Mouse (Mus musculus): ENCODE measurements at regions not wholly inside any gene's neighbourhood (a gene's known extent, or its start where the extent isn't known, plus 50 kb on each side); places are given as distances from the start of the nearest gene placed in this dataset.

- no peak for DNase-seq (ENCODE audit: low spot score)
Measured at GRCm38 (mm10) chr13:59916166-59917044, 93.5 kb upstream of the Tut7 start.

GRCm38 (mm10) chr13:59915734-59916133, 92.8 kb upstream of the Tut7 start:
- DNase-seq (ENCODE audit: low spot score) = no peak

DNA sequence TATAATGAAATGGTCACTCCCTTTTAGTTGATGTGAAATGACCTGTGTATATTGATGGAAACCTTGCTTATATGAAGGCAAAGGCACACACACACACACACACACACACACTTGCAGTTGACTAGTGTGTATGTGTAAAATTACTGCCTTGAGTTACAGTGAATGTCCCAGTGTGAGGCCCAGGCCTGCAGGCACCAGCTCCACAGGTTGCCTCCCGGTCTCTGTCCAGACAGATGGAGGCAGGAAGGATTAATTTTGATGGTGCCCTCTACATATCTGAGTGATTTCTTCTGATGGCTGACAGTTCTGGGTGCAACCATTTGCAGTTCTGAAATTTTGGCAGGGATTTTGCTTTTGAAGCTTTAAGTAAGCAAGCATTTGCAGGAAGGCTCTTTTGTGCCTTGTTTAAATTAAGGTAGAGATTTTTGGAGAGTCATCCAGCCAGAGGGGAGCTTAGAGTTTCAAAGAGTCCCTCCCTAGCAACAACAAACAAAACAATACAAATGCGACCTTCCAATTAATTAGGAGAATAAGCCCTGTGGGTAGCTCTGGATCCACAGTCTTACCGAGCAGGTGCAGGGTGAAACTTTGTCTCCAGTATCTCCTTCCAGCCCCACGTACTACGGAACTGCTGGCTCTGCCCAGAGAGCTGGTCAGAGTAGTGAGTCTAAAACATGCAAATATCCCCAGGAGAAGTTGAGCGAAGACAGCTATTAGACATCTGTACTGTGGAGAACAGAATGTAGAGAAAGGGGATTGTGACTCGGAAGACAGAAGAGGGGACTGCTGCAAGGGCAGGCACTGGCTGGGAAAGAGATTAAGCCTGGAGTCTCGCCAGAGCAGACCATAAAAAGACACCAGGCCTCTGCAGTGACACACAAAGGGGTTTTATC, 87.5 kb upstream of the Tut7 start:
- DNase-seq (ENCODE audit: low spot score) = no peak

DNA sequence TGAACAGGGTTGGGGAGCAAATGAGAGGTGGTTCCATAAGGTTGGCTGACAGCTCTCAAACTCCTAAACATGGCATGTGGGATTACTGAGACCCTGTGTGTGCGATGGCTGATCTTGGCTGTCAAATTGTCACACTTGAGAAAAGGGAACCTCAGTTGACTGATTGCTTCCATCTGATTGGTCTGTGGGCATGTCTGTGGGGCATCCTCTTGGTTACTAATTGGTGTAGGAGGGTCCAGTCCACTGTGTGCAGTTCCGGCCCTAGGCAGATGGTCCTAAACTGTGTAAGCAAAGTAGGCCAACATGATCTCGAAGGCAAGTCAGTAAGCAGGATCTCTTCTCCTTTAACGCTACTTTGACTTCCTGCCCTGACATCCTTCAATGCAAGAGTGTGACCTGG, 86.5 kb upstream of the Tut7 start:
- DNase-seq (ENCODE audit: low spot score) = no peak

DNA sequence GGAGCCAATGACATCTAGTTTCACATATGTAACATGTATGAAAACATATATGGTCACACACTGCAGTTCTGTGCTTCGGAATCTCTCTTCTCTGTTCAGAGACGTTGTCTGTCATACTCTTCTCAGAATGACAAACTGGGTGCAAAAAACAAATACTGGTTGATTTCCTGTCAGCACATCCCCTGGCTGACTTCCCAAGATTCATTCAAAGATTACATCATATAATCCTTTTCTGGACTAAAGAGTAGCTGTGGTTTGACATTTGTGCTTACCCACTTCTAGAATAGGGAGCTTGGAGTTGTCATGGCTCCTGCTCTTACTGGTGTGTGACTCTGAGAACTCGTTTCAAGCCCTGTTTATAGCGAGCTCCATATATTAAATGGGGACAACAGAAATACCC, 85.8 kb upstream of the Tut7 start:
- DNase-seq (ENCODE audit: low spot score) = no peak

DNA sequence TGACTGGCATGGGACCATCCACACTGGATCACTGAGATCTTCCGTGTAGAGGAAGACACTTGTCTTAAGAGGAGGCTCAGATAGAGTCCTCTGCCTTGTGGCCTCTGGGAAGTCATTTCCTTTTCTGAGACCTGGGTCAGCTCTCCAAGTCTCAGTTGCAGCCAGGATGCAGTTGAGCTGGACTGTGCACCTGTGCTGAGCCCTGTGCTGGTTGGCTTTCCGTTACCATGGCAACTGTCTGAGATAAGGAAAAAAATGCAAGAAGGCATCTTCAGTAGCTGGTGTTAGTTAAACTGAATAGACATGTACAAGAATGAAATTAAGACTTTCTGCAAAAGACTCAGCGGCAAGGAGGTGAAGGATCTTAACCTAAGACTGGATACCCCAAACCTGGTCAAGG, 82.5 kb upstream of the Tut7 start:
- no peak for DNase-seq (ENCODE audit: low spot score)

DNA sequence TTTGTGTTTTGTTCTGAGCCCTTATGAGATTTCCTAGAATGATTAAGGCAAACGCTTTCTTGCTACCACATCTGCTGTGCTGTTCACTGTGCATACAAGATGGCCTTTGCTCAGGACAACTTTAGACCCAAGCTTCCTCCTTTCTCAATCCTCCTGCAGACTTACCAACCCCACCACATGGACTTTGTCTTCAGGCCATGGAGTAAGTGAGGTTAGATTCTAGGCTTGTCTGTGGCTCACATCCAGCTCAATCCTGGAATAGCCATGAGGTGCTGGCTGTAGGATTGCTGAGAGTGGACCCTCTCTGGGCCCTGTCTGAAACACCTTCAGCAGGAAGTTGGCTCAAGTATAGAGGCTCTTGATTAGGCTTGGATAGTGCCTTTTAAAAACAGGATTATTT, 81.5 kb upstream of the Tut7 start:
- DNase-seq (ENCODE audit: low spot score) = no peak

DNA sequence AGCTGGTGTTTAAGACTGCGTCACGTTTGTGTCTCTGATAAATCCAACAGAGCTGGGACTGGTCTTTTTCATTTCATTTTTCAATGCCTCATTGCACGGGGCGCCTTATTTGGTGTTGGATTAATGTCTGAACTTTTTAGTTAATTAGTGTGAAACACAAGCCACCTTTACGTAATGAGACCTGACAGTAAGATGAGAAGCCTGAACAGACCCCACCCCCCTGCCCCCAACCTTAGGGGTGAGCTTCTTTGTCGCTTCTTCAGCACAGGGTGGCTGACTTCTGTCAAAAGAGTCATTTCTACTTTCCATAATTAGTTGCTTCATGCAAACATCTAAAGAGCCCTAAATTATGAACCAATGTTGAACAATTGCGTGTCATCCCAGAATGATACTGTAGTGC, 76.6 kb upstream of the Tut7 start:
- DNase-seq (ENCODE audit: low spot score) = no peak

GRCm38 (mm10) chr13:59895754-59896153, 72.8 kb upstream of the Tut7 start:
- no peak for DNase-seq (ENCODE audit: low spot score)

GRCm38 (mm10) chr13:59894094-59894493, 71.1 kb upstream of the Tut7 start:
- DNase-seq (ENCODE audit: low spot score) = no peak

- DNase-seq (ENCODE audit: low spot score) = peak; percentile 82
Measured at GRCm38 (mm10) chr13:59892961-59893360, 70.0 kb upstream of the Tut7 start.

DNA sequence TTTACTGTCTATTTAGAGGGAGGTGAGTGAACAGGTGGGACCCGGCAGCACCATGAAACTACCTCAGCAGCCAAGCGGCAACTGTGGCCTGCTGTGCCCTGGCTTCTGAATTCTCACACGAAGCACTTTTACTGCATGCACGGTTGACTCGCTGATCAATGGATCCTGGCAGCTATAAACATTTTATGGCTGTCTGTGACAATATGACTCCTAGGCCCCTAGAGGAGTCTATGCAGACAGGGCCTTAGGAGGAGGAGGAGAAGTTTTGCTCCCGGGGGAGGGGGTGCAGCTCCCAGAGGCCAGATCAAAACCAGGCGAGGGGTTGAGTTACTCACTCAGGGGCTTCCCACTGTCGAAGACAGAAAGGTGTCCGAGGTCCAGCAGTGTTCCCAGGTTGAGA, 69.4 kb upstream of the Tut7 start:
- DNase-seq (ENCODE audit: low spot score) = no peak

- DNase-seq (ENCODE audit: low spot score) = no peak
Measured at GRCm38 (mm10) chr13:59891737-59892136, 68.8 kb upstream of the Tut7 start.

GRCm38 (mm10) chr13:59889468-59890117, 66.6 kb upstream of the Tut7 start:
- DNase-seq (ENCODE audit: low spot score) = peak; percentile 34

- DNase-seq (ENCODE audit: low spot score) = no peak
Measured at GRCm38 (mm10) chr13:59888038-59889016, 65.4 kb upstream of the Tut7 start.

DNA sequence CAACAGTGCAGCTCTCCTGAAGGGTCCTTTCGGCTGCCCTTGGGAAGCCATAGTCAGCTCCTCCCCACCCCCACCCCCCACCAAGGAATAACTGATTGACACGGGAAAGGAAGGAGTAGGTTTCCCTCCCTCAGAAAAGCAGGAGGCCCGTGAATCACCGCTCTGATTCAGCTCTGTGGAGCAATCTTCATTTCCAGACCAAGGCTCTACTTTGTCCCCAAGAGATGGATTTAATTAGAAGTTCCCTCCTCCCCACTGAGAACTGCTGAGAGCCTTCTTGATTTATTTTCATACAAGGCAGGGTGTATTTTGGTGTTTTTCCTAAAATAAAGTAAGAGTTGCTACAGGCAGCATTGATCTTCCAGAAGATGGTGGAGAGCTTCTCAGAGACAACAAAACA, 64.4 kb upstream of the Tut7 start:
- DNase-seq (ENCODE audit: low spot score) = no peak

- DNase-seq (ENCODE audit: low spot score) = no peak
Measured at GRCm38 (mm10) chr13:59886572-59886971, 63.6 kb upstream of the Tut7 start.

GRCm38 (mm10) chr13:59881989-59882784, 59.2 kb upstream of the Tut7 start:
- DNase-seq (ENCODE audit: low spot score) = no peak

GRCm38 (mm10) chr13:59880055-59880454, 57.1 kb upstream of the Tut7 start:
- no peak for DNase-seq (ENCODE audit: low spot score)

DNA sequence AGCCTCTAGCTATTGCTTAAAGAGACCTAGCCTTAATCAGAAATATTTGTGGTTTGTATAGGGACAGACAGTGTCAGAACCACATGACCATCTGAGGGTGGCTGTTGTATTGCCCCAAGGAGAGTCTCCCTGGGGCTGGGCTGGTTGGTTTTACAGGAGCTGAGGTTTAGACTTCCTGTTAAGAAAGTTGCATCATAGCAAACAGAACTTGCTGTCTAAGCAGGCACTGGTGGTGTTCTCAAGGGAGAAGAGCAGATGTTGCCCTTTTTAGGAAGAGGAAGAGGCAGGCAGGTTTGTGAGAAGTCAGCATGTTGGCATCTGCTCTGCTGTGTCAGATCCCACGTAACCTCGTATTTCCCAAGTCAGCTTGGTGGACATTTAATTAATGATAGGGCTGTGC, 52.7 kb upstream of the Tut7 start:
- DNase-seq (ENCODE audit: low spot score) = peak; percentile 53

Measured in yolk sac, embryonic 10.5 days (tissue).